Mouse (Mus musculus) A20 (cell line): ENCODE measurements around the gene Ermap.

Experiments
- DNase-seq: peaks from one replicate; pipeline ENCODE4 v3.0.0-alpha.2; 2011; ENCODE audit warnings: low read depth, low spot score

Ermap gene

DNA sequence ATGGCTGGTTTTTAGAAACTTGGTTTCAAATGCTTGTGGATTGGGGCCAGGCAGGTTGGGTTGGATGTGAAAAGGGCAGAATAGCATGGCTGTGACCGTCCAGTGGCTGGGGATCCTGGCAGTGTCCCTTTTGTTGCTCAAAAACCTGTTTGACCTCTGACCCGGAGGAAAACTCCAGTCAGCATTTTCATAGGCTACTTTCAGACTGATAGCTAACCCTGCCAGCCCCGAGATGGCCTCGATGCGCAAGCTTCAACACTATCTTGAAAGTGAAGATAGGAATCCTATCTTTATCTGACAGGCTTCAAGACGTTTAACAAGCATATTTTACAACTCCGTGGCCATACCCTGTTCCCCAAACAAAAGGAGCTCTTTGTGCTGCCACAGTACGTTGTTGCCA is 52.5 kb downstream of the Ermap start:
- no peak for DNase-seq

DNA sequence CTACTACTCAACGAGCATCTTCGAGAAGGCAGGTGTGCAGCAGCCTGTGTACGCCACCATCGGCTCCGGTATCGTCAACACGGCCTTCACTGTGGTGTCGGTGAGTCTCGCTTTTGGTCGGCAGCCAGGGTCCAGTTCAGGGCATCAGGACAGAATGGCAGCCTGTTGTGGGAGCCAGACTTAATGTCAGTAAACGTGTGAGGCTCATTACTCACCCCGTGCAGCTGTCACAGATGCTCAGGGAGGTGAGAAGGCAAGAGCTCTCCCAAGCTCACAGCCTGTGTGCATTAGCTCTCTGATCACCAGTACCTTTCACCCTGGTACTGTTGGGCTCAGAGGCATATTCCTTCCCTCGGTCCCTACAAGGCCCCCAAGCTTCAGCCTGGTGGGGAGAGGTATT is 56.0 kb downstream of the Ermap start:
- no peak for DNase-seq

DNA sequence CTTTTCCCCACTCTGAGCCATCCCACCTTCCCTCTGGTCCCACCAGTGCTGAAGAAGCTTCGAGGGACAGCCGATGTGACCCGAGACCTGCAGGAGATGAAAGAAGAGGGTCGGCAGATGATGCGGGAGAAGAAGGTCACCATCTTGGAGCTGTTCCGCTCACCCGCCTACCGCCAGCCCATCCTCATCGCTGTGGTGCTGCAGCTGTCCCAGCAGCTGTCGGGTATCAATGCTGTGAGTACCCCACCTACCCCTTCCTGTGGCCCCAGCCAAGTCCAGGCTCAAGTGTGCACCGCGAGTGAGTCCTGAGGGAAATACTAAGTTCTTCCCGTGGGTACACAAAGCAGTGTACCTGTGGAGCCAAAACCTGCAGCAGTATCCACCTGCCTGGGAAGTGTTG is 56.5 kb downstream of the Ermap start:
- no peak for DNase-seq

DNA sequence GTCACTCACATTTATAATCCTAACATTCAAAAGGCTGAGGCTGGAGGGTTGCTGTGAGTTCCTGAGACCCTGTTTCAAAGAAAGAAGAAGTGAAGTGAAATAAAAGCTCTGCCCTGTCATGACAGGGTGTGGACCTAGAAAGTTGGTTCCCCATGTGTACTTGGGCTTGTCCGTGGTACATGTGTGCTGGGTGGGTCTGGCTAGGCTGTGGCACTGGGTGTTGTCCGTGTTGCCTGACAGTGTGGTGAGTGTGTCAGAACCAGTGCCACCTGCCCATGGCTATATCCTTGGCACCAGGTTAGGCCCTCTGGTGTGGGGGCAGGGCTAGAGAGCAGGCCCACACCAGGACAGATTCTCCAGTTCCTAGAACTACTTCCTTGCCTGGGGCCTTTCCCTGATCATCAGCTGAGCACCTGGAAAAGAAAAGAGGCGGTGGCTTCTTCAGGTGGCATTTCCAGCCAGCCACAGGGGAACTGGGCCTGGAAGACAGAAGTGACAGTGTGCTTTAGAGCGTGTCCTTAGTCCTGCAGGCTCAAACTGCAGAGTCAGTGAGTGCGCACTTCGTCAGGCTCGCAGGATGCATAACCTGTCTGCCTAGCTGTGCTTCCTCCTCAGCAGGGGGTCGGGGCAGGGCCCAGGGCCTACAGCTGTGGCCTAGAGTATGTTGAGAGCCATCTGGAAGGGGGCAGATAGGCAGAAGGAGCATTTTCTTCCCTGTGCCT is 58.5 kb downstream of the Ermap start:
- peak; percentile 8 for DNase-seq

DNA sequence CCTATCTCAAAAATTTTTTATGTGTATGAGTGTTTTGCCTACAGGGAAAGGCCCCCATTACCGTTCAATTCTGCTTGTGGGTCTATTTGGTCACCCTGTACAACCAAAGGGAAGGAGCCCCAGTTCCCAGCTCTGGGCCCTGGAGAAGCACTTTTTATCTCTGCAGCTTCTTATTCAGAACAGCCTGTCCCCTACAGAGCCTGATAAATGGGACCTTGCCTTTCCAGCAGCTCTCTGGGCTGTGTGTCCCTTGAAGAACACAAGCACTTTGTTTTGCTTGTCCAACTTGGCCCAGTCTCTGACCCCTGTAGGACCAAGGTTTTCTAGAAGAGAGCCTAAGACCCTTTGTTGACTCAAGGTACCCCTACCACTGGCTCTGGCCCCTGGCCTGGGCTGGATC is 60.7 kb downstream of the Ermap start:
- DNase-seq = no peak

DNA sequence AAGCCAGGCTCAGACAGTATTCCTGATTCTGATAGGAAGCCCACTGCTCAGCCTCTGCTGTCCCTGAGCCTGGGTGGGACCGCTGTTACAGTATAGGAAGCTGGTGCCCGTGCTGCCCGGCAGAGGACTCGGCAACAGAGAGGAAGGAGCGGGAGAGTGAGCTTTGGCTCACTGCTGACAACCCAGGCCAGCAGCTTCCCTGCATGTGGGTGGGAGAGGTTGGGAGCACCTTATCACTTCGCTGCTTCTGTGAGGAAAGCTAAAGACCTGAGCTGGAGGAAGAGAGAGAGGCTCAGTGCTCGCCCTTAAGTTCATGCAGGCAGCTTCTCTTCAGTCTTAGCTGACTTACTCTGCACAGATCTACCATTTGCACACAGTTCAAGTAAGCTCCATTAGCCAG is 61.3 kb downstream of the Ermap start:
- no peak for DNase-seq

DNA sequence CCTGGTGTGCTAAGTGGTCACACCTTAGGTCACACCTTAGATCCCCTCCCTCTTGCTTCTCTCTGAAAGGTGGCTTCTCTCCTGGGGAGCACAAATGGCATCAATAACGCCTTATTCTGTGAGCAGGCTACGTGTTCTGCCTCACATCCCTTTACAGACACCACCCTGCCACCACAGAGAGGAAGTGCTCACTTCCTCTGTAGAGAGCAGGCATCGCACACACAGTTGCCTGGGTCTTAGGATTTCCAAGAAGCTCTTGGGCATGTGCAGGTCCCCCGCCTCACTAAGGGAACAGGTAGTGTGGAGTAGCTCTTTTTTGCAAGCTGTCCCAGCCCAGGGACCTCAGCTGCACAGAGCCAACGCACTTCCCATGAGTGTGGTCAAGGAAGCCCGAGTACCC is 62.6 kb downstream of the Ermap start:
- DNase-seq = peak; percentile 88

DNA sequence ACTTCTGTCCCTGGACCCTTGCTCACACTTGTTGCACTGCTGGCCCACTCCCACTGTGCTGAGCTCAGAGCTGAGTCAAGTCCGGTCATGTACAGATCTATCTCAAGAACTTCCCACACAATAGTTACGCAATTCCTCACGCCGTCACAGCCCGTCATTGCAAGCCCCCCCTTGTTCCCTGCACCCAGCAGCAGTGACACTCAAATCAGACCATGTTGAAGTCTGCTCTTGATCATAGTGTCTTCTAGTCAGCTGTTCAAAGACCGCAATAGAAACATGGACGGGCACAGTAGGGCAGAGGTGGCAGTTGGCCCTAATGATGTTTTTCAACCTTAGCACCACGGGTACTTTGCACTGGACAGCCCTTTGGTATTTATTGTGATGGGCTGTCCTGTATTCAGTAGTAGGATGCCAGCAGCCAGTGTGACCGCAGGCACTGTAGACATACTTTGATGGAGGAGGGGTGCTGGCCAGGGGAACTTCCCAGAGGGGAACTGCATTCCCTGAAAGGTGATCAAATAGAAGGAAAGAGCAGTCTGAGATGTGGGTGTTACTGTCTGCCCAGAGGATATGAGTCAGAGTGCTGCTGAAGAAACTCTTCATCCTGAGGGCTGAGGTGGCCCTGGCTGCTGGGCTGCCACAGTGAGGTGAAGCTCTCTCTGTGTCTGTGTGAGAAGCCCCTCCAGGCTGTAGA is 64.1 kb downstream of the Ermap start:
- DNase-seq = no peak
